Mouse (Mus musculus) cerebellum, adult 18-20 months (tissue): ENCODE data around the gene Nfib.

Experiments
- DNase-seq, 2 experiments: peaks; one replicate each; pipeline ENCODE4 v3.0.0; 2021

Gene Nfib

DNA sequence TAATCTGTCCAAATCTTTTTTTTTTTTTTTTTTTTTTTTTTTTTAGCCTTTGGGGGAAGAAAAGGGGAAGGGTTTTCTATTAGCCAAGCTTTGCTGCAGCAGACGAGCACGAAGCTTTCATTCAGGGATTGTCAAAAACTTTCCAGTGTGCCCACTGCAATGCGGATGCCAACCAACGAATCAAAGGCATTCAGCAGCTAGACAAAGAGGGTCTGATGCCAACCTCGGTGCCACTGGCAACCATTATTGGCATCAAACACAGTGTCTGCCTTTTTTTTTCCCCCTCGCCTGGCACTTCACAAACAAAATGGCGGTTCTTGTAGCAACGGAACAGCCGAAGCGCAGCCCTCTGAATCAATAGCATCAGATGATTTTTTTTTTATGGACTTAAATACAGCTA, 210.7 kb downstream of the Nfib start:
- peak; percentile 52 to 57 for DNase-seq

- no peak for DNase-seq
Measured at GRCm38 (mm10) chr4:82494424-82494823, 211.1 kb downstream of the Nfib start.

DNA sequence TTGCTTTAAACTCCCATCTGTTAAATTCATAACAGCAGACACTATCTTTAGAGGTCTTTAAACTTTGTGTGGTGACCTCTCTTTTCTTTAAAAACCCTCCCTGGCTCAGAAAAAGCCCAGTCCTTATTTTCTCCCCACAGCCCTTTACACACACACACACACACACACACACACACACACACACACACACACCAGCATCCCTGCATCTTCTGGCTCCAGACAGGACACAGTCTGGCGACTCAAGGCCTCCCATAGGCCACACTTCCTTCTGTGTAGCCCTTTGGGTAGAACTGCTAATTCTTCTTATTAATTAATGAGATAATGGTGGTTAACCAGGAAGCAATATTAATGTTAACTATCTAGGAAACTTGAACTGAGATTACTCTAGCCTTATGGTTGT, 211.7 kb downstream of the Nfib start:
- DNase-seq: no peak

GRCm38 (mm10) chr4:82493363-82493762, 212.2 kb downstream of the Nfib start:
- no peak for DNase-seq

DNA sequence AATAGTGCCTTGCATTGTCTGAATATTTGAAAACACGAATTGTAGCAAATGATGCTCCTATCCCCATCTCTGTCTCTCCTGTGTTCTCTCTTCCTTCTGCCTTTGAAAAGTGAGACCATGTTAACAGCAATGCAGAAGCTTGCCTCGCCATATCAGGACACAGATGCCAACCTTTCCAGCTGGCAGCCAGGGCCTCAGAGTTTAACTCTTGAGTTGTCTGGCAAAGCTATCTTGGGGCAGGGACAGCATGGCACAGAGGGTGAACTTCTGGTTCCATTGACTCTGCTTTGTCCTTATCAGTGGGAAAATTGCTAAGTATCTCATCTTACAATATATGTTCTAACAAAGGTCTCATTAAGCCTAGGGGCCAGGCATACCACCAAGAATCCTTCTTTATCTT, 212.8 kb downstream of the Nfib start:
- DNase-seq: no peak

DNA sequence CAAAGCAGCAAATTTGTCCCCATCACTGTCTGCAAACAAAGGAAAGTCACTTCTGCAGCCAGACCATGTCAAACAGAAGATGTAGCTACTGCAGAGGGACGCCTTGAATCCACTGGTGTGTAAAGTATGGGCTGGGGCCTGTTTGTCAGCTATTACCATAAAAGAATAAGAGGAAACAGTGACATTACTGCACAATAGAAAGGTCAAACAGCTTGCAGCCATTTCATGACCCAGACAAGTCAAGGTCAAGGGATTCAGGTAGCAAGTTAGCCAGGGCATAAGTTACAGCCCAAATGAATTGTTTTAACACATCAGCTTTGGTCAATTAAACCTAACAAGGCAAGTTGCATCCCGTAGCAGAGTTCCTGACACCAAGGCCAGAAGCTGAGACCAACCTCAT, 215.6 kb downstream of the Nfib start:
- no peak for DNase-seq

- DNase-seq: no peak
Measured at GRCm38 (mm10) chr4:82485910-82486309, 219.6 kb downstream of the Nfib start.

GRCm38 (mm10) chr4:82483871-82484270, 221.7 kb downstream of the Nfib start:
- DNase-seq: no peak

- no peak for DNase-seq
Measured at GRCm38 (mm10) chr4:82483298-82483697, 222.3 kb downstream of the Nfib start.

DNA sequence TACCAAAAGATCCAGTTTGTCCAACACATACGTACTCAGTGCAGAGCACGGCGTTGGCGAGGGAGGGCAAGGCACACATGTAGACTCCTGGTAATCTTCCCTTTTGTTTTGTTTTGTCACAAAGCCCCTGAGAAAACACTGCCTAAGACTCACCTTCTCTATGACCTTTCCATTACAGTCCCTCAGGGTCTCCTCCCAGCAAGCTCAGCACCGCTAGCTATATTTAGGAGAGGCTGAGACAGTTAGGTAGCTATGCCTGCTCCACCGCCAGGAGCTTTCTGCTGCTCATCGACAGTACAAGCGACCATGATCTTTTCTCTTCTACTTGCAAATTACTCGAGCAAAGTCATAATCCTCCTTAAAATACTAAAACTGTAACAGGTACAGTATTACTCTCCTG, 224.9 kb downstream of the Nfib start:
- no peak for DNase-seq

DNA sequence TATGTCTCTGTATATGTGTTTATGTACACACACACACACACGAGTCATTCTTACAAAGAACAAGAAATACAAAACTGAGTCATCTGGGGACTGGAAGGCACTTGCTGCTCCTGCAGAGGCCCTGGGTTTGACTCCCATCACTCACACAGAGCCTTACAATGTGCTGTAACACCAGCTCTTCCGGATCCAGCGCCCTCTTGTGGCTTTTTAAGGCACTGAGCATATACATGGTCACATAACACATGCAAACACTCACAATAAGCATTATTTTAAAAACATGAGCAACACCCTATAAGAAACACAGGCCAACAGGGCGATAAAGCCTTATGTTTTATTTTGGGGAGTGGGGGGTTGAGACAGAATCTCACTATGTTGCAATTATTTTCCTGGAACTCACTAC, 226.2 kb downstream of the Nfib start:
- DNase-seq: no peak

- no peak for DNase-seq
Measured at GRCm38 (mm10) chr4:82477742-82478141, 227.8 kb downstream of the Nfib start.

GRCm38 (mm10) chr4:82476411-82476810, 229.1 kb downstream of the Nfib start:
- DNase-seq: no peak

DNA sequence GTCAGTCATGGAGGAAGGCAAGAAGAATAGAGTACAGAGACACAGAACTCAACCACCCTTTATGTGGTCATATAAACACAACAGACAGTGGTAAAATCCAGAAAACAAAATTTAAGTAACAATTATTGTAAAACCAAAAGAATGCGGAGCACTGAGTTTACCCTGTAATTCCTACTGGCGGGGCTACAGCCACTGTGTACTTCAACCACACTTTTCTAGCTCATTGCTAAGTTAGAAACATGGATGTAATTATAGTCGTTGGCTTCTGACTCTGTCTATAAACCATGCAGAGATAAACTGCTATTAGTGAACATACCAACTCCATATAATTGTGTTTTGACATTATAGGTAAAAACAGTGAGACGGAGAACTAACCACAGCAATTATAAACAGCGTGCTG, 231.2 kb downstream of the Nfib start:
- DNase-seq: no peak

DNA sequence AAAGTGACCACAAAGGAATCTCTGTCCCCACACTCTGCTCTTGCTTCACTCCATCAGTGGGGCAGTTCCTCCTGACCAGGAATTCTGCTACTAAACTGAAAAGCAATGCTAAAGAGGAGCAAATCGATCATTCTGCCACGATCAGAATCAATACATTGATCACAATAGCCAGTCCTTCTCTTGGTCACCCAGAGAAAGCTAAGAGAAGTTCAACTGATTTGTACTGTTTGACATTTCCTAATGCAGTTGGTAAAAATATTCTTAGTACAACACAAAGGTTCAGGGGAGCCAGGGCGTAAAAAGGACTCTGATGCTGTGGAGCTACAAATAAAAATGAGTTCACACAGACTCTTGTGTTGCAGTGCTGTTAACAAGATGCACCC, 234.6 kb downstream of the Nfib start:
- DNase-seq: no peak

DNA sequence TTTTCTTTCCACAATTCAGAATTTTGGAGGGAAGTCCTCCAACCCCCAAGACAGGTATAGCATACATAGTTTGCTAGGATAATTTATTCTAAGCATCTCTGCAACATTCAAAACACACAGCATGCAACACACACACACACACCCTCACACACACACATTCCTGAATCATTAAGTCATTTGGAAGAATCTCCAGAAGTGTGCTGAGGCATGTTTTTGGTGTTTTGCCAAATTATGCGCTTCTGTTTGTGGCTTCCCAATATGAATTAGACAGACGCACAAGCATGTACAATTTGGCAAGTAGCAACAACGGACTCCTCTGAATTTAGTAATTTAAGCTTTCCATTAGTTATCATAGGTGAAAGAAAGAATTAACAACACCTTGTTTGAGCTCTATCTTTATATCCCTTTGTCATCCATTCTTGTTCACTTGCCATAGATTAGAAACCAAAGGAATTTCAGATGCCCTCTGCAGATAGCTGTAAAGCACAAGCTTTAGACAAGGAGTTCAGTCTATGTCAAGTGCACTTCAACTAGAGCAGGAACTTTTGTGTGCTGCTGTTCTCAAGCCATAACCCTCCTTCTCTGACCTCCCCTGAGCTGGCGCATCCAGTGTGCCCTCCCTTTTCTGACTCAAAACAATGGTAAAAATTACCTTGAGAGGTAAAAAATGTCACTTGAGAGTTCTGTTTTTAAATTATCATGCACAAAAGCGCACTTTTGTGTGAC, 235.2 kb downstream of the Nfib start:
- no peak for DNase-seq

DNA sequence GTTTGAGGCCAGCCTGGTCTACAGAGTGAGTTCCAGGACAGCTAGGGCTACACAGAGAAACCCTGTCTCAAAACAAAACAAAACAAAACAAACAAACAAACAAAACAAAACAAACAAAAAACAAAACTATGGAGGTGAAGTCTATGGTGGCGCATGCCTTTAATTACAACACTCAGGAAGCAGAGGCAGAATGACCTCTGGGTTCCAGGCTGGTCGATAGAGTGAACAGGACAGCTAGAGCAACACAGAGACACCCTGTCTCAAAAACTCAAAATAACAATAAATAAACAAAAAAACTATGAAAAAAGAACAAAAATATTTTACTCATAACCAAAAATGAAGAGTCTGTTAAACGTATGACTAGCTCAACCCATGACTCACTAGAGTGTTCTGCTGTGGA, 236.6 kb downstream of the Nfib start:
- no peak for DNase-seq

- peak; percentile 52 to 57 for DNase-seq
Measured at GRCm38 (mm10) chr4:82466717-82467116, 238.8 kb downstream of the Nfib start.

DNA sequence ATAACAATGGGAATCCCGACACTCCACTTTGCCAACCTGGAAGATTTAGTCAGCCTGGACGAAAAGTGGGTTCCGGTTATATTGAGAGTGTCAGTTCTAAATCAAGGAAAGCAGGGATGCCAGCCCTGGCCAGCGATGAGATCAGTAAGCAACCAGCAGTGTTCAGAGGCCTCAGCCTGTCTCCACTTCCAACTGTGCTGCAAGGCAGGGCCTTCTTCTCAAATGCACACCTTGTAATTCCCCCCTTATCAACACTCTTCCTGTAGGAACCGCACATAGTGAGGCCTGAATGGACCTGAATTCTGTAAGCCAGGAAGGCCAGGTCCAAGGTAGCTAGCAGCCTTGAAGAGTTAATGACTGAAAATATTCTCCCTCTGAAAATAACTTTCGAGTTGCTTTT, 239.4 kb downstream of the Nfib start:
- peak; percentile 42 to 50 for DNase-seq

DNA sequence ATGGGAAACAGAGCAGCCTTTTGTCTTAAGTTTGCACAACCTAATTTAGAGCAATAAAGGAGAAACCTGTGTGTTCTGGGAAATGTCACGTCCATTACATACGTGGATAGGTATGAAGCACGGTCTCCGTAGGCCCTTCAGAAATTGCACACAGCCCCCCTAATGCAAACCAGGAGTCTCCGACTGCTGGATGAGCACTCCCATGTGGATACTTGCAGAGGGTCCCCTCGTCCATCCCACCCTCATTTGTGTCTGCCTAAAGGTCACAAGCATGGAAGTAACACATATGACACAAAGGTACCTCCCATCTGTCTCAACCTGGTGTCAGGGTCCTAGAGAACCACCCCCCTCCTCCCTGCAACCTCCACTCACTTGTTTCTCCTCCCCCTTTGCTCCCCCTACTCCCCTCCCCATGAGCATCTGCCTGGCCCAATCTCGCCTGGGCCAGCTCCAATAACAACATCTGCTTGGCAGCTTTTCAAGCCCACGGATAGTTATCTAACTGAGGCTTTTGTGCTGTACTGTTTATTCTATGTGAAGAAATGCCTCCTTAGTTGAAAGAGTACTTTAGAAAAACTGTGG, 241.4 kb downstream of the Nfib start:
- no peak for DNase-seq

GRCm38 (mm10) chr4:82463189-82463715, 242.3 kb downstream of the Nfib start:
- DNase-seq: no peak

DNA sequence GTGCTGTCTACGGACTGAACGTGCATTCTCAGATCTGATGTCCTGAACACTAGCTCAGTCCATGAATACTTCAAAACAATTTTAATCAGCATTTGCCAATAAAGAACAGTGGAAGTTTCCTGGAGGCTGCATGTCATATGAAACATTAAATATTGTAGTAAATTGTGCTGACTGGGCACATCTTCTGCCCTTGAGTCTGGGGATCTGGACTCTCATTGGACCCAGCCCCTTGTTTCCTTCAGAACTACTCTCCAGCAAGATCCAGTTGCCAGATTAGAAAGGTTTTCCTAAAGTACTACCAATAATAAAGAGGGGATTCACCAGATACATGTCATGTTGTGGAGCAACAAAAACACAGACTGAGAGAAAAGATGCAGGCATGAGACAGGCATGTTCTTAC, 243.9 kb downstream of the Nfib start:
- DNase-seq: no peak

GRCm38 (mm10) chr4:82458895-82459294, 246.7 kb downstream of the Nfib start:
- peak in 1 of 2 experiments; percentile 35 for DNase-seq

- DNase-seq: no peak
Measured at GRCm38 (mm10) chr4:82456908-82457307, 248.6 kb downstream of the Nfib start.

DNA sequence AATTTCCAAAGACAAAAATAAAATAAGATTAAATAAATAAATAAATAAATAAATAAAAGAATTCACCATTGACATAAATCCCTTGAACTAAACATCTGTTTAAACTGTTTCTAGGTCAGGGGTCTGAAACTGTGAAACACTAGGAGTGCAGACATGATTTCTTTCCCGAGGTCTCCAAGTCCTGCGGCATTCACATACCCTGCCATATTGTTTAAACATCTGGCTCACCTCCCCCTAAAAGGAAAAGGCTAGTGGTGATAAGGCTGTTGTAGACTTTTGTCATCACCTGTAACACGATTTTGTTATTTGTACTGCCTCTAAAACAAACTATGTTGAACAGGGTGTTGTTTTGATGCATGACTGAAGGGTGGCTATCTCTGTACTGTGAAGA, 249.2 kb downstream of the Nfib start:
- DNase-seq: no peak
